Mouse (Mus musculus): ENCODE measurements around the gene Olfr1393.

The Olfr1393 gene

DNA sequence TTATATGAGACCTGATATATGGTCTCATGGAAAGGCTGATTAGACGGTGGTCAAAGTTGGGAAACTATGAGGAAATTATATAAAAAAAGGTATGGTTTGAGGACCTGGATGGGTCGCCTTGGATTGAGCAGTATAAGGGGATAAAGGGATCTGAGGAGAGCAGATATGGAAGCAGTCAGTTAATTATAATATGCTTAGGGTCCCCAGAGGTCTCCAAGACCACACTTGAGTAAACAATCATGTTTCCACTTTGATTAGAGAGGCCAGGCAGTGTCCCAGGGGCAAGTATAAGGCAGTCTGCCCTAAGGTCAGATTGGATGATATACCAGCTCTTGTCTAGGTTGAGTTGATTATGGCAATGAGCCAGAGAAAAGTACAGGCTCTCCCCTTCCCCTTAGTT is 44.3 kb downstream of the Olfr1393 start, which contains the start of gene Olfr1391:
Gene Olfr1391, plus strand, starts transcription at position 301 of the 400 bp plus-strand sequence.
- no peak for DNase-seq

DNA sequence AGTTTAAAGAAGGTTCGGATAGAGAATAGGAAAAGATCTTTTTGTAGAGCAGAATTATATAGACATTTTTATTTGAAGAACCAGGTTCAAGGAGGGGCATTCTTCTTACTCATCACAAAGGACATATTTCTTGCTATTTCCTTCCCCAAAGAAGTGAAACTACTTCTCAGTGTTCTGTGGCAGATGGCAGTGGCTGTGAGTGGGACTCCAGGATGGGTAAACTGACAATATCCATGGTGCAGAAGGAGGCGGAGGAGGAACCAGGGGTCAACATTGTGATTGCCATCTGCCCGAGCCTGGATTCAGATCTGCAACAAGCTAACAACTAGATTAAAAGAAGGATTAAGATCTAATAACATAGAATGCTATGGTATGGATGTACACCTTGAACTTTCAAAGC is 48.6 kb downstream of the Olfr1393 start:
- no peak for DNase-seq

DNA sequence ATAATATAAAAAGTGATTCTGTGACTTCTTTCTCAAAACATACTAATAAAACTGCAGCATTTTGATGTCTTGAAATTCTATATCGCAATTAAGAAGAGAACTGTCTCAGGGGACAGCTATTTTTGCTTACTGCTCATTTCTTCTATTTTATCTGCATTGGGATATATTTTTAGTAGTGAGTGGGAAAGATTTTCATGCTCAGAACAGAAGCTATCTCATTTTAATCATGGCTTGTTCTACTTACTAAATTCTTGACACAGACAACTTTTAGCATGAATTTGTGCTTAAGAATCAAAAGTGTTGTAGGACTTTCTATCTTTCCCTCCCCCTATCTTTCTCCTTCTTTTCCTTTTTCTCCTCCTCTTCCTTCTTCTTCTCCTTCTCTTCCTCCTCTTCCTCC is 51.6 kb downstream of the Olfr1393 start:
- DNase-seq: no peak
